Mouse (Mus musculus) stomach, embryonic 14.5 days (tissue): ENCODE measurements around the gene Zfyve19. TPM values are rescaled to one million over a fixed set of nuclear protein-coding genes. Genes with fewer than 3 reads are reported as not detected.

Experiments
- ATAC-seq: fragments of 200-750 bp; cut with Nextera tagmentation; 2 replicates; pipeline ENCODE4 v1.8.0; 2017; ENCODE audit warnings: low read depth, moderate TSS enrichment; ENCODE audit not compliant: insufficient number of reproducible peaks, insufficient read depth, low FRiP score
- H3K27ac ChIP-seq: fragments of 300-500 bp; sonication (generic); 2 replicates; pipeline ENCODE4 v1.5.1; 2014; ENCODE audit warnings: mild to moderate bottlenecking, low read length, moderate library complexity, mixed read lengths
- H3K27me3 ChIP-seq: fragments of 300-500 bp; sonication (generic); 2 replicates; pipeline ENCODE4 v1.6.1; 2014; ENCODE audit warnings: low read length, control low read depth, mixed read lengths; ENCODE audit not compliant: control insufficient read depth, insufficient read depth
- H3K36me3 ChIP-seq: fragments of 300-500 bp; sonication (generic); 2 replicates; pipeline ENCODE4 v1.6.1; 2014; ENCODE audit warnings: mild to moderate bottlenecking, control low read depth, low read length, moderate library complexity, mixed read lengths; ENCODE audit not compliant: control insufficient read depth, insufficient read depth
- H3K4me1 ChIP-seq: fragments of 300-500 bp; sonication (generic); 2 replicates; pipeline ENCODE4 v1.6.1; 2014; ENCODE audit warnings: low read length, control low read depth, mixed read lengths; ENCODE audit not compliant: control insufficient read depth, insufficient read depth
- H3K4me2 ChIP-seq: fragments of 300-500 bp; sonication (generic); replicated peaks from 2 replicates; pipeline ENCODE4 v1.6.1; 2014; ENCODE audit warnings: low read depth, low read length, control low read depth
- H3K4me3 ChIP-seq: fragments of 300-500 bp; sonication (generic); 2 replicates; pipeline ENCODE4 v1.5.1; 2014; ENCODE audit warnings: low read depth, low read length, control low read depth
- H3K9ac ChIP-seq: fragments of 300-500 bp; sonication (generic); replicated peaks from 2 replicates; pipeline ENCODE4 v1.6.1; 2014; ENCODE audit warnings: low read depth, mild to moderate bottlenecking, control low read depth, low read length, moderate library complexity, mixed read lengths
- H3K9me3 ChIP-seq: fragments of 300-500 bp; sonication (generic); 2 replicates; pipeline ENCODE4 v1.6.1; 2016; ENCODE audit warnings: low read depth, low read length, control low read depth; ENCODE audit not compliant: control insufficient read depth
- WGBS: fragments of 180-500 bp; shearing (Covaris S2); extraction: QIAGEN DNeasy Blood & Tissue Kit; methylation state at CpG from one replicate; pipeline ENCODE4 v1.1.7; 2014; 5-methylcytosine and 5-hydroxymethylcytosine counted together
- polyA plus RNA-seq: library from polyadenylated mRNA; unstranded; fragments of >200 nt; fragmentation: Nextera tagmentation; extraction: Ambion mirVana; gene quantifications from 2 replicates; pipeline ENCODE4 v1.2.1, GENCODE M21; 2014

The Zfyve19 gene
- polyA plus RNA-seq, 1 experiment from 2014 or later: 44.3 TPM

DNA sequence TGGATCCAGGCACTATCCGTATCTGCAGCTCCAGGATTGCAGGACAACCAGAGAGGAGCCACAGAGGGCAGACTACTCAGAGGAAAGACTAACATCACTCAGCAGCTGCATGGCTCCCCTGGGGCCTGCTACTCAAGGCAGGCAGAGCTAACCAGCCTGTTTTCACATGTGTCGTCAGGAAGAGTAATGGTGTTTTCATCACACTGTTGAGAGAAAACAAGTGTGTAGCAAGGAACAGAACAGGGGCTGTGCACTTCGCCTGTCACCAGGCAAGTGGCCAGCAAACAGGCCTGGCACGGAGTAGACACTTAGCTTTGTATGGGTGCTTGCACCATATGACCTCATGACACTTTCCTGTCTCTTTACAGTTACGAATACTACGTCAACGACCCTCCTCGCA lies 36.8 kb upstream of the Zfyve19 start:
- no peaks in the 10 kb centered on the region for H3K27me3 ChIP-seq
- WGBS: 56% methylated on average over 8 of the region's 8 CpGs
- H3K4me1 ChIP-seq: peaks cover 15% of the 10 kb centered on the region
- H3K9ac ChIP-seq: no peak overlapping the region
- no peak overlapping the region for H3K27ac ChIP-seq
- ATAC-seq: no peak
- no peaks in the 10 kb centered on the region for H3K9me3 ChIP-seq
- no peak overlapping the region for H3K4me2 ChIP-seq
- H3K36me3 ChIP-seq: no peaks in the 10 kb centered on the region; the same call in 1 of the 2 replicates
- no peak overlapping the region for H3K4me3 ChIP-seq

- peaks cover 15% of the 10 kb centered on the region for H3K4me1 ChIP-seq
- H3K27me3 ChIP-seq: no peaks in the 10 kb centered on the region
- H3K36me3 ChIP-seq: peaks cover 4% of the 10 kb centered on the region; the same call in 1 of the 2 replicates
- ATAC-seq: no peak
- H3K9me3 ChIP-seq: no peaks in the 10 kb centered on the region
- no peak overlapping the region for H3K4me2 ChIP-seq
- no peak overlapping the region for H3K27ac ChIP-seq
- H3K9ac ChIP-seq: no peak overlapping the region
- WGBS: 91% methylated on average over 7 of the region's 7 CpGs
- H3K4me3 ChIP-seq: no peak overlapping the region
Measured at GRCm38 (mm10) chr2:119172446-119172845, 36.0 kb upstream of the Zfyve19 start.

DNA sequence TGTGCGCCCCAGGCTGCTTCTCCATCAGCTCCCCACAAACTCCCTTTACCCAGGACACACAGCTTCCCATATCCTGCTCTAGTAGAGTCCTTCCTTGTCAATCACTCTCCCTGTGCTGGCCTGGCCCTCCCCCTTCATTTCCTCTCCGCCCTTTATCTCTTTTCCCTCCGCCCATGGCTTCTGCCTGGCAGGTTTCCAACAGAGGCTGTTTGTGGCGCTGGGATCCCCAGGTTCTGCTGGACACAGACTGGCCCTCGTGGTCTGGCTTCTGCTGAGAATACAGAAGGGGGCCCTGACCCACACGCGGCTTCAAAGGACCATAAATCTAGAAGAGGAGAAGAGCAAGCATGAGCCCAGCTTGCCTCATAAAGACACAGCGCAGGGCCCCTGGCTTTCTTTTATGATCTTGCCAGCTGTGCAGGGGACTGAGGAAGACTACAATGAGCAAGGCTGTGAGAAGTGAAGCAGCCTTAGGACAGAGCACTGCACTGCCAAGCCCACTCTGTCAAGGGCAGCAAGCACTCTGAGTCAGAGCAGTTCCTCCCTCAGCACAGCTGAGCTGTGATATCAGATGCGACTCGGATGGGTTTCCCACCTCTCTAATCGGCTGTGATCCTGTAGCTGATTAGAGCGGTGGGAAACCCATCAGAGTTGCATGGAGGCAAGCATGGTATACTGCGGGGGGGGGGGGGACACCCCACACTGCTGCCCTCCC lies 35.4 kb upstream of the Zfyve19 start:
- H3K9me3 ChIP-seq: no peaks in the 10 kb centered on the region
- no peak overlapping the region for H3K9ac ChIP-seq
- no peak overlapping the region for H3K4me3 ChIP-seq
- peak; percentile 34; the same call in 1 of the 2 replicates for ATAC-seq
- H3K4me1 ChIP-seq: peaks cover 15% of the 10 kb centered on the region
- 17% methylated on average over 13 of the region's 13 CpGs for WGBS
- 0 out of 2 replicates have a peak overlapping the region, but pooled peaks have one; percentile 21 for H3K27ac ChIP-seq
- no peaks in the 10 kb centered on the region for H3K27me3 ChIP-seq
- H3K36me3 ChIP-seq: peaks cover 4% of the 10 kb centered on the region; the same call in 1 of the 2 replicates
- no peak overlapping the region for H3K4me2 ChIP-seq

DNA sequence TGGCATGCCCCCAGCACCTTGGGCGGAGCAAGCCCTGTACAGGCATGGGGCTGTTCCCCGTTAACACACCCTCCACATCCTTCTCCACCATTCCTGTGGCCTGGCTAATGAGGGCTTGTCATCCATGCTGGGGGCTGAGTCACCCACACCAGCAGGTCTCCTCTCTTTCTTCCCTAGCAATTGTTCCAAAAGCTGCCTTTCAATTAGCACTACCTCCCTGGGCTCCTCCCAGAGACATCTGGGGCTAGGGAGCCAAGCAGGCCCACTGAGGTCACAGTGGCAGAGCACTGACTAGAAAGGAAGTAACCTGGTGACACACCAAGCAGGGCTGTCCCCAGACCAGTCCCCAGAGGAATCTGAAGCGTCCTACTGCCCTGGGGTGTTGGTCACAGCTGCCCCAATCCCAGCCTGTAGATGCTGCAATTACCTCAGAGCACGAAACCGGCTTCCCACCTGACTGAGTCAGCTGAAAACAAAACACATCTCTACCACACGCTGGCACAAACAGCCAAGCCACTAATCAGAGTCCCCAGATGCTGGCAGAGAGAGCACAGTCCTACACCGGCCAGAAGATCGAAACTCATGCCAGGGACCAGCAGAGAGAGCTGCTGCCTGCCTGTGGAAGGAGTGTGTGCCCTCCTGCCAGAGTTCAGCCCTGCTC lies 34.3 kb upstream of the Zfyve19 start, which contains the start of gene Gm14137:
Gene Gm14137, plus strand, starts transcription at position 519 of the 661 bp plus-strand sequence.
- no peak within 1 kb of the TSS for H3K4me2 ChIP-seq
- peaks cover 15% of the 10 kb centered on the region for H3K4me1 ChIP-seq
- H3K27ac ChIP-seq: no peak within 1 kb of the TSS
- H3K9ac ChIP-seq: no peak within 1 kb of the TSS
- peaks cover 4% of the 10 kb centered on the region; the same call in 1 of the 2 replicates for H3K36me3 ChIP-seq
- WGBS: 61% methylated on average over 8 of the region's 8 CpGs
- no peak within 1 kb of the TSS for H3K4me3 ChIP-seq
- H3K9me3 ChIP-seq: no peaks in the 10 kb centered on the region
- ATAC-seq: no peak
- no peaks in the 10 kb centered on the region for H3K27me3 ChIP-seq

DNA sequence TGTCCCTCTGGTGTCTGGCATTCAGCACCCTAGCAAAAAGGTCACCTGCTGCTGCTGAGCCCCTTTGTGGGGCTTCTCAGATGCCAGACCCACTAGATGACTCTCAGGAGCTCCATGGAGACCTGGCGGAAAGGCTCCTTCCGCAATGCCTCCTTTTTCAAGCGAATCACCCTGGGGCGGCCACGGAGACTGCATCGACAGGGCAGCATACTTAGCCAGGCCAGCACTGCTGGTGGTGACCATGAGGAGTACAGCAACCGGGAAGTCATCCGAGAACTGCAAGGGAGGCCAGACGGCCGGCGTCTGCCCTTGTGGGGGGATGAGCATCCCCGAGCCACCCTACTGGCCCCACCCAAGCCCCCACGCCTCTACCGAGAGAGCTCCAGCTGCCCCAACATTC lies 33.6 kb upstream of the Zfyve19 start:
- Histone ChIP-seq H3K4me3 (no peak overlapping the region), H3K9ac (no peak overlapping the region), H3K27me3 (no peaks in the 10 kb centered on the region), H3K36me3 (peaks cover 4% of the 10 kb centered on the region; the same call in 1 of the 2 replicates), H3K4me1 (peaks cover 15% of the 10 kb centered on the region), H3K4me2 (no peak overlapping the region), H3K27ac (no peak overlapping the region), H3K9me3 (no peaks in the 10 kb centered on the region)
- WGBS: 74% methylated on average over 14 of the region's 14 CpGs
- no peak for ATAC-seq

DNA sequence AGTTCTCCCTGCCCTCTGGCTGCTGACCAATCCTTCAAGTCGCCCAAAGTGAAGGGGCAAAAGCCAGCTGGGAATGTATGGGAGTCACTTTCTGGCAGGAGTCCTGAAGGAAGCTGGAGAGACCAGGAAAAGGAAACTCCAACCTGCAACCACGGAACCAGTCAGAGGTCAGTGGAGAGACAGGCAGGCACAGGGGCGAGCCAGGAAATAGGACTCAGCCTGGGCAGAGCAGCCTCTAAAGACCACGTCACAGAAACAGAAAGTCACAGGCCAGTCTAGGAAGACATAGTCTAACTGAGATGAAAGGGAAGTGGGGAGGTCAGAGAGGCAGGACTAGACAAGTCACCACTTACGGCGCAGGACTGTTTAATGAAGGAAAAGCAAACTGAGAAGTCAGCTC lies 32.8 kb upstream of the Zfyve19 start:
- H3K4me3 ChIP-seq: no peak overlapping the region
- H3K27ac ChIP-seq: no peak overlapping the region
- no peak overlapping the region for H3K4me2 ChIP-seq
- H3K9ac ChIP-seq: no peak overlapping the region
- peaks cover 15% of the 10 kb centered on the region for H3K4me1 ChIP-seq
- no peaks in the 10 kb centered on the region for H3K9me3 ChIP-seq
- WGBS: 67% methylated on average over 6 of the region's 6 CpGs
- no peaks in the 10 kb centered on the region for H3K27me3 ChIP-seq
- ATAC-seq: no peak
- H3K36me3 ChIP-seq: peaks cover 11% of the 10 kb centered on the region; the same call in 1 of the 2 replicates

- peaks cover 13% of the 10 kb centered on the region; the same call in 1 of the 2 replicates for H3K36me3 ChIP-seq
- no peaks in the 10 kb centered on the region for H3K9me3 ChIP-seq
- H3K27me3 ChIP-seq: no peaks in the 10 kb centered on the region
- no peak overlapping the region for H3K4me3 ChIP-seq
- H3K9ac ChIP-seq: no peak overlapping the region
- no peak for ATAC-seq
- no peak overlapping the region for H3K27ac ChIP-seq
- no peak overlapping the region for H3K4me2 ChIP-seq
- WGBS: 58% methylated on average over 3 of the region's 3 CpGs
- peaks cover 15% of the 10 kb centered on the region for H3K4me1 ChIP-seq
Measured at GRCm38 (mm10) chr2:119176761-119177160, 31.7 kb upstream of the Zfyve19 start.

GRCm38 (mm10) chr2:119177384-119177939 lies 31.0 kb upstream of the Zfyve19 start:
- Histone ChIP-seq H3K27ac (no peak overlapping the region), H3K4me2 (no peak overlapping the region), H3K9me3 (no peaks in the 10 kb centered on the region), H3K4me3 (no peak overlapping the region), H3K27me3 (no peaks in the 10 kb centered on the region), H3K36me3 (peaks cover 13% of the 10 kb centered on the region; the same call in 1 of the 2 replicates), H3K9ac (no peak overlapping the region), H3K4me1 (peaks cover 15% of the 10 kb centered on the region)
- ATAC-seq: no peak
- 82% methylated on average over 5 of the region's 5 CpGs for WGBS
